Mouse (Mus musculus) limb, embryonic 12.5 days (tissue): ENCODE data around the gene Zfp980. TPM values are rescaled to one million over a fixed set of nuclear protein-coding genes. Genes with fewer than 3 reads are reported as not detected.
A peak's percentile ranks its signal among the peaks of the same experiment; 100 is the strongest.
"Not testable (repeated sequence)": the region's sequence is repeated elsewhere in the genome, so short reads cannot be mapped to it uniquely, and the experiment has no call there.

Experiments
- ATAC-seq: fragments of 200-750 bp; cut with Nextera tagmentation; 2 replicates; pipeline ENCODE4 v1.8.0; 2017; ENCODE audit warnings: low read depth, moderate TSS enrichment; ENCODE audit not compliant: insufficient number of reproducible peaks, insufficient read depth, low FRiP score, low TSS enrichment
- H3K27ac ChIP-seq: fragments of 300-500 bp; sonication (generic); 2 replicates; pipeline ENCODE4 v1.5.1; 2016; ENCODE audit warnings: mild to moderate bottlenecking, moderate library complexity
- H3K27me3 ChIP-seq: fragments of 300-500 bp; sonication (generic); 2 replicates; pipeline ENCODE4 v1.6.1; 2016; ENCODE audit warnings: mild to moderate bottlenecking, moderate library complexity
- H3K36me3 ChIP-seq: fragments of 300-500 bp; sonication (generic); 2 replicates; pipeline ENCODE4 v1.6.1; 2016; ENCODE audit warnings: mild to moderate bottlenecking, moderate library complexity
- H3K4me1 ChIP-seq: fragments of 300-500 bp; sonication (generic); replicated peaks from 2 replicates; pipeline ENCODE4 v1.6.1; 2016
- H3K4me2 ChIP-seq: fragments of 300-500 bp; sonication (generic); 2 replicates; pipeline ENCODE4 v1.6.1; 2016; ENCODE audit warnings: mild to moderate bottlenecking, moderate library complexity
- H3K4me3 ChIP-seq: fragments of 300-500 bp; sonication (generic); replicated peaks from 2 replicates; pipeline ENCODE4 v1.5.1; 2016; ENCODE audit warnings: mild to moderate bottlenecking
- H3K9ac ChIP-seq: fragments of 300-500 bp; sonication (generic); replicated peaks from 2 replicates; pipeline ENCODE4 v1.6.1; 2016; ENCODE audit warnings: mild to moderate bottlenecking, moderate library complexity
- H3K9me3 ChIP-seq: fragments of 300-500 bp; sonication (generic); 2 replicates; pipeline ENCODE4 v1.6.1; 2016; ENCODE audit warnings: mild to moderate bottlenecking, moderate library complexity
- WGBS: fragments of 180-500 bp; shearing (Covaris S2); methylation state at CpG from one replicate; pipeline ENCODE4 v1.1.7; 2016; 5-methylcytosine and 5-hydroxymethylcytosine counted together
- polyA plus RNA-seq: library from polyadenylated mRNA; unstranded; fragments of >200 nt; fragmentation: Nextera tagmentation; extraction: Ambion mirVana; gene quantifications from 2 replicates; pipeline ENCODE4 v1.2.1, GENCODE M21; 2016

The Zfp980 gene
- not detected in 2 replicates for polyA plus RNA-seq

GRCm38 (mm10) chr4:145670385-145670784 is at the start of gene Zfp980:
Gene Zfp980 (plus strand): TSS chr4:145670685.
- not testable (repeated sequence) for H3K4me3 ChIP-seq, H3K27ac ChIP-seq, H3K27me3 ChIP-seq, H3K36me3 ChIP-seq, H3K4me2 ChIP-seq, H3K4me1 ChIP-seq, H3K9ac ChIP-seq, ATAC-seq, H3K9me3 ChIP-seq
- WGBS, result 81% methylated on average over 3 of the region's 3 CpGs

GRCm38 (mm10) chr4:145640416-145641185 is 29.9 kb upstream of the Zfp980 start:
- peak overlapping the region; percentile 26 for H3K4me2 ChIP-seq
- not testable (repeated sequence) for H3K4me1 ChIP-seq, H3K27ac ChIP-seq, H3K9ac ChIP-seq, ATAC-seq, H3K27me3 ChIP-seq, H3K9me3 ChIP-seq, H3K36me3 ChIP-seq
- WGBS, result 20% methylated on average over 83 of the region's 83 CpGs
- H3K4me3 ChIP-seq, result peak overlapping the region; percentile 18; the same call in 1 of the 2 replicates

GRCm38 (mm10) chr4:145674286-145674780 is 3.8 kb downstream of the Zfp980 start:
- H3K4me3 ChIP-seq, ATAC-seq, H3K4me2 ChIP-seq, H3K4me1 ChIP-seq, H3K36me3 ChIP-seq, H3K27ac ChIP-seq, H3K9ac ChIP-seq, H3K27me3 ChIP-seq, H3K9me3 ChIP-seq: not testable (repeated sequence)
- 66% methylated on average over 2 of the region's 2 CpGs for WGBS

GRCm38 (mm10) chr4:145680217-145680616 is 9.7 kb downstream of the Zfp980 start:
- ATAC-seq, H3K4me1 ChIP-seq, H3K9ac ChIP-seq, H3K4me3 ChIP-seq, H3K27me3 ChIP-seq, H3K27ac ChIP-seq, H3K36me3 ChIP-seq, H3K4me2 ChIP-seq: not testable (repeated sequence)
- 85% methylated on average over 3 of the region's 3 CpGs for WGBS
- peaks cover 15% of the 10 kb centered on the region for H3K9me3 ChIP-seq

GRCm38 (mm10) chr4:145680672-145681387 is 10.3 kb downstream of the Zfp980 start:
- H3K9ac ChIP-seq, H3K4me2 ChIP-seq, H3K4me1 ChIP-seq, H3K36me3 ChIP-seq, H3K27me3 ChIP-seq, H3K27ac ChIP-seq, H3K4me3 ChIP-seq: not testable (repeated sequence)
- ATAC-seq, result peak; percentile 47; the same call in 1 of the 2 replicates
- peaks cover 15% of the 10 kb centered on the region for H3K9me3 ChIP-seq
- 28% methylated on average over 1 of the region's 1 CpGs for WGBS

- not testable (repeated sequence) for H3K4me2 ChIP-seq, H3K4me1 ChIP-seq, H3K9ac ChIP-seq, H3K27me3 ChIP-seq, H3K36me3 ChIP-seq, H3K27ac ChIP-seq, H3K4me3 ChIP-seq
- H3K9me3 ChIP-seq, result peaks cover 18% of the 10 kb centered on the region
- peak; percentile 26; the same call in 1 of the 2 replicates for ATAC-seq
- 81% methylated on average over 10 of the region's 11 CpGs for WGBS
Measured at GRCm38 (mm10) chr4:145682021-145682420, 11.5 kb downstream of the Zfp980 start.

DNA sequence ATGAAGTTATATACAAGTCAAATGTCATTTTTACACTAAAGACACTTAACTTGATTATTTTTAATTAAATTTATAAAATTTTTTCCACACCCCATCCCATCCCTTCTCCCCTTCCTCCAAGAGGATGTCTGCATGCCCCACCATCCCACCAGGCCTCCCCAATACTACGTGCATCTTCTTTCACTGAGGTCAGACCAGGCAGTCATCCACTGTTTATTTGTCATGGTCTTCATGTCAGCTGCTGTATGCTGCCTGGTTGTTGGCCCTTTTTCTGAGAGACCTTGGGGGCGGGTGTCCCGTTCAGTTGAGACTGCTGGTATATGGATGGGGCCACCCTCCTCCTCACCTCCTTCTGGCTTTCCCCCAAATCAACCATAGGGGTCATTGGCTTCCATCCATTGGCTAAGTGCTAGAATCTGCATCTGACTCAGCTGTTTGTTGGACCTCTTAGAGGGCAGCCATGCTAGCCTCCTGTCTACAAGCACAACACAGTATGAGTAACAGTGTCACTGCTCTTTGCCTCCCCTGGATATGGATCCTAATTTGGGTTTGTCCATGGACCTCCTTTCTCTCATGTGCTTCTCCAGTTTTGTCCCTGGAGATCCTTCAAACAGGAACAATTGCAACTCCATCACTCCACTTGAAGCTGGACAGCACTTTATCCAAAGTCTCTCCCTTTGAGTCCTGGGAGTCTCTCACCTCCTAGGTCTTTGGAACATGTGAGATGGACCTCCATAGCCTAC is 12.7 kb downstream of the Zfp980 start:
- not testable (repeated sequence) for H3K4me1 ChIP-seq, H3K27me3 ChIP-seq, H3K36me3 ChIP-seq, H3K27ac ChIP-seq, H3K9ac ChIP-seq, H3K4me3 ChIP-seq, H3K4me2 ChIP-seq
- 86% methylated on average over 3 of the region's 3 CpGs for WGBS
- ATAC-seq, result peak; percentile 63; the same call in 1 of the 2 replicates
- peaks cover 18% of the 10 kb centered on the region for H3K9me3 ChIP-seq

DNA sequence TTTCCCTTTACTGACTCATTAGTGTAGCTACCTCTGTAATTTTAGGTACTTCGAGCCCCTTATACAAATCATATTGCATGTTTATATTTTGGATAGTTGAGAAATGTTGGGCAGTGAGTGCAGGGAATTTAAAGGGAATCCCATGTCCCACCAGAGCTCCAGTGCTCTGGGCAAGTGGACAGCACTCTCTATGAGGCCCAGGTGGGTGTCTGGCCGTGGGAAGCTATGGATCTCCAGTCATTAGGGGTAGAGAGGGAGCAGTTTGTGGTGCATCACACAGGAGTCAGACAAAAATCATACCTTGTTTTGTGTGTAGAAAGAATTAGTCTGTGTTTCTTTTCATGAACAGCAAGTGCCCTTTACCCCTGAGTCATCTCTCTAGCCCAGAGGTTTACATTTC is 15.6 kb downstream of the Zfp980 start:
- not testable (repeated sequence) for ATAC-seq, H3K4me1 ChIP-seq, H3K27ac ChIP-seq, H3K9ac ChIP-seq, H3K4me3 ChIP-seq, H3K4me2 ChIP-seq, H3K36me3 ChIP-seq, H3K27me3 ChIP-seq
- WGBS, result 47% methylated on average over 2 of the region's 2 CpGs
- peaks cover 15% of the 10 kb centered on the region for H3K9me3 ChIP-seq

DNA sequence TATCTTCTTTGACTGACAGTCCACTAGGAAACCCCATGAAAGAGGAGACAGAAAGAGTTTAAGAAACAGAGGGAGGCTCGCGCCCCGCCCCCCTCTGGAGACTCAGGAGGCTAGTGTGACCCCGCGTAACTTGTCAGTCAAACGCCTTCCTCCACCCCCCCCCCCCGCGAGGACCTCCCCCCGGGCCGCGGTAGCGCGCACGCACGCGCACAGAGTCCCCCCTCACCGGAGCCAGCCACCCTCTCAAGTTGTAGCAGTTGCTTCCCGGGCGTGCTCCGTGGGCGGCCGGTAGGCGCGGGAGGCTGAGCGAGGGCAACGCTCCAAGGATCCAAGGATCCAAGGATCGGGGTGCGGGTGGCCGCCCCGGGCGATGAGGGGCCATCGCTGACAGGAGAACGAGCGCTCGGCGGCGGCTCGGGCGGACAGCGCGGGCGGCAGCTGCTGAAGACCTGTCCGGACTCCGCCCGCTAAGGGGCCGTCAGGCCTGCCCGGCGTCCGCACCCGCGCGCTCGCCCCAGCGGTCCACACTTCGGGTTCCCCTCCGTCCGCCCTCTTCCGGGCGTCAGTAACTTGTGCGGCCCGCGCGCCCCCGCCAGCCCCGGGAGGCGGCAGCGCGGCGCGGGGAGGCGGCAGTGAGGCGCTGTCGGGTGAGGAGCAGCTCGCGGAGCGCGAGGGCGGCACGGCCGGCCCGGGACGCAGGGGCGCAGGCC is 74.6 kb downstream of the Zfp980 start:
- not testable (repeated sequence) for H3K27me3 ChIP-seq, H3K9me3 ChIP-seq, H3K27ac ChIP-seq, H3K36me3 ChIP-seq, H3K4me1 ChIP-seq
- peak overlapping the region; percentile 58 for H3K4me2 ChIP-seq
- 2% methylated on average over 57 of the region's 83 CpGs for WGBS
- peak overlapping the region; percentile 38 for H3K4me3 ChIP-seq
- H3K9ac ChIP-seq, result 0 out of 2 replicates have a peak overlapping the region, but pooled peaks have one; percentile 18
- peak; percentile 96 for ATAC-seq

DNA sequence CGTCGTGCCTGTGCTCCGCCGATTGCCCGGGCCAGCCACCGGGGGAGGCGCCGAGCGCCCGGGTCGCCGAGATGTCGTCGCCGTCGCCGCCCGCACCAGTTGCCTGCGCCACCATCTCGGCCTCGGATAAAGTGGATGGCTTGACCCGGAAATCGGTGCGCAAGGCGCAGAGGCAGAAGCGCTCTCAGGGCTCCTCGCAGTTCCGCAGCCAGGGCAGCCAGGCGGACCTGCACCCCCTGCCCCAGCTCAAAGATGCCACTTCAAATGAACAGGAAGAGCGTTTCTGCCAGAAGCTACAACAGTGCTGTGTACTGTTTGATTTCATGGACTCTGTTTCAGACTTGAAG is 75.1 kb downstream of the Zfp980 start:
- H3K27me3 ChIP-seq, H3K4me1 ChIP-seq, ATAC-seq, H3K27ac ChIP-seq, H3K9ac ChIP-seq, H3K4me3 ChIP-seq, H3K36me3 ChIP-seq, H3K9me3 ChIP-seq: not testable (repeated sequence)
- 0 out of 2 replicates have a peak overlapping the region, but pooled peaks have one; percentile 58 for H3K4me2 ChIP-seq
- no CpG with 5 or more reads among the region's 30 CpGs for WGBS
